Mouse (Mus musculus): ENCODE data around the gene Pex6. TPM values are rescaled to one million over a fixed set of nuclear protein-coding genes. Genes with fewer than 3 reads are reported as not detected.

The Pex6 gene
- 10.4 and 11.5 TPM in 2 replicates for polyA plus RNA-seq (2015; fragmentation: Nextera tagmentation; extraction: Ambion mirVana)

DNA sequence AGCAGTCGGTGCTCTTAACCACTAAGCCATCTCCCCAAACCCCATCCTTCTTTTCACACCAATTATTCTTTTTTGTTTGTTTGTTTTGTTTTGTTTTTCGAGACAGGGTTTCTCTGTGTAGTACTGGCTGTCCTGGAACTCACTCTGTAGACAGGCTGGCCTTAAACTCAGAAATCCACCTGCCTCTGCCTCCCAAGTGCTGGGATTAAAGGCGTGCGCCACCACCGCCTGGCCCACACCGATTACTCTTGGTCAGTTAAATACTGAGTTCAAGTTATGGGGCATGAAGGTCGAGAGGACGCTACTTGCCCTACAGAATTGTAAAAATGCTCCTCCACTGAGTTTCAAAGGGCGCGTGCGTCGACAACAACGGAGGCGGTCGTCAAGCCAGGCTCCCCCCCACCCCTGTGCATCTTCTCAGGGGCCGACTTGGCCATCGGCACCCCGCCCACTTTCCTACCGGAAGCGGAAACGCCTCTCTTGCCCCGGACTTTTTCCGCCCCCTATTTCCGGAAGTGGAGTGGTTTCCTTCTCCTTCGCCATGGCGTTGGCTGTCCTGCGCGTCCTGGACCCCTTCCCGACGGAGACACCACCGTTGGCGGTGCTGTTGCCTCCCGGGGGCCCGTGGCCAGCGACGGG lies at the start of gene Pex6:
Gene Pex6 (plus strand): TSS at position 505 of the 639 bp plus-strand sequence.
- peak within 1 kb of the TSS; percentile 94 for H3K9ac ChIP-seq (ENCODE audit: low read depth, low read length)
- H3K4me1 ChIP-seq (replicated peaks; ENCODE audit: control insufficient read depth, insufficient read depth, low read length): peaks cover 5% of the 10 kb centered on the region; the same call in 1 of the 2 replicates
- H3K27ac ChIP-seq (ENCODE audit: low read depth, low read length): peak within 1 kb of the TSS; percentile 65
- ATAC-seq: peak; percentile 85
- WGBS: 6% methylated on average over 36 of the region's 36 CpGs
- 0 out of 2 replicates have a peak, but pooled peaks cover 16% of the 10 kb centered on the region for H3K36me3 ChIP-seq (ENCODE audit: control insufficient read depth, insufficient read depth)
- peak within 1 kb of the TSS; percentile 79 for H3K4me3 ChIP-seq (ENCODE audit: low read depth, low read length)
- H3K9me3 ChIP-seq (ENCODE audit: control insufficient read depth): no peaks in the 10 kb centered on the region
- no peaks in the 10 kb centered on the region for H3K27me3 ChIP-seq (replicated peaks; ENCODE audit: control insufficient read depth, insufficient read depth, low read length)
- TF ChIP-seq CTCF (IDR thresholded peaks at IDR 0.05; ENCODE audit: low read depth): no peak
- peak within 1 kb of the TSS; percentile 95 for H3K4me2 ChIP-seq (replicated peaks; ENCODE audit: low read depth)

DNA sequence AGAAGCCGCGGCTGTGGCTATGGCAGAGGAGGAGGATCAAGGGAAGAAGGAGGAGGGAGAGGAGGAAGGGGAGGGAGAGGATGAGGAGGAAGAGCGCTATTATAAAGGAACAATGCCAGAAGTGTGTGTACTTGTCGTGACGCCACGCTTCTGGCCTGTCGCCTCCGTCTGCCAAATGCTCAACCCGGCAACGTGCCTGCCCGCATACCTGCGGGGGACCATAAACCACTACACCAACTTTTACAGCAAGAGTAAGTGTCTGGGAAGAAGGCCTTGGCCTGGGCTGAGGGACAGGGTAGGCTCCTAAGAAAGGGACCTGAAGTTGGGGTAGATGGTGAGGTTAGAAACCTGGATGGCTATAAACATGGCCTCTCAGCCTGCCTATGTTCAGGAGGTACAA lies 49.3 kb upstream of the Pex6 start:
- no peaks in the 10 kb centered on the region for H3K9me3 ChIP-seq (ENCODE audit: control insufficient read depth)
- H3K36me3 ChIP-seq (ENCODE audit: control insufficient read depth, insufficient read depth): peaks cover 86% of the 10 kb centered on the region
- 91% methylated on average over 12 of the region's 12 CpGs for WGBS
- no peak for ATAC-seq
- no peak overlapping the region for H3K4me3 ChIP-seq (ENCODE audit: low read depth, low read length)
- no peak overlapping the region for H3K4me2 ChIP-seq (replicated peaks; ENCODE audit: low read depth)
- TF ChIP-seq CTCF (IDR thresholded peaks at IDR 0.05; ENCODE audit: low read depth): no peak
- H3K4me1 ChIP-seq (replicated peaks; ENCODE audit: control insufficient read depth, insufficient read depth, low read length): no peaks in the 10 kb centered on the region
- no peak overlapping the region for H3K9ac ChIP-seq (ENCODE audit: low read depth, low read length)
- H3K27me3 ChIP-seq (replicated peaks; ENCODE audit: control insufficient read depth, insufficient read depth, low read length): no peaks in the 10 kb centered on the region
- H3K27ac ChIP-seq (ENCODE audit: low read depth, low read length): no peak overlapping the region

DNA sequence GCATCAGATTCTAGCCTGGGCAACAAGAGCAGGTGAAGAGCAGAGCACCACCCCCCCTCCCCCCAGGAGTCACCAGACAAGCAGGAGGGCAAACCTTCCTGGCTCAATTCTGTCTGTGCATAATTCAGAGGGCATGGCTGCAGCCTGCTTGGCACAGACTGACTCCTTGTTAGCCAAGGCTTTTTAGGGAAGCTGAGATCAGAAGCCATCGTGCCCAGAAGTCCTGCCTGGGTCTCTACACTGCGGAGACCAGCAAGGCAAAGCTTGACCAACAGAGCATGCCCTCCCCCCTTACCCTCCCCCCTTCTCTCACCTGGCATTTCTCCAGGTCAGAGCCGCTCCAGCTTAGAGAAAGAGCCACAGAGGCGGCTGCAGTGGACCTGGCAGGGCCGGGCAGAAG lies 48.5 kb upstream of the Pex6 start:
- peaks cover 83% of the 10 kb centered on the region for H3K36me3 ChIP-seq (ENCODE audit: control insufficient read depth, insufficient read depth)
- no peaks in the 10 kb centered on the region for H3K9me3 ChIP-seq (ENCODE audit: control insufficient read depth)
- no peak overlapping the region for H3K4me2 ChIP-seq (replicated peaks; ENCODE audit: low read depth)
- no peak for ATAC-seq
- H3K9ac ChIP-seq (ENCODE audit: low read depth, low read length): no peak overlapping the region
- no peaks in the 10 kb centered on the region for H3K4me1 ChIP-seq (replicated peaks; ENCODE audit: control insufficient read depth, insufficient read depth, low read length)
- TF ChIP-seq CTCF (IDR thresholded peaks at IDR 0.05; ENCODE audit: low read depth): no peak
- H3K27me3 ChIP-seq (replicated peaks; ENCODE audit: control insufficient read depth, insufficient read depth, low read length): no peaks in the 10 kb centered on the region
- H3K27ac ChIP-seq (ENCODE audit: low read depth, low read length): no peak overlapping the region
- 86% methylated on average over 5 of the region's 5 CpGs for WGBS
- H3K4me3 ChIP-seq (ENCODE audit: low read depth, low read length): no peak overlapping the region

DNA sequence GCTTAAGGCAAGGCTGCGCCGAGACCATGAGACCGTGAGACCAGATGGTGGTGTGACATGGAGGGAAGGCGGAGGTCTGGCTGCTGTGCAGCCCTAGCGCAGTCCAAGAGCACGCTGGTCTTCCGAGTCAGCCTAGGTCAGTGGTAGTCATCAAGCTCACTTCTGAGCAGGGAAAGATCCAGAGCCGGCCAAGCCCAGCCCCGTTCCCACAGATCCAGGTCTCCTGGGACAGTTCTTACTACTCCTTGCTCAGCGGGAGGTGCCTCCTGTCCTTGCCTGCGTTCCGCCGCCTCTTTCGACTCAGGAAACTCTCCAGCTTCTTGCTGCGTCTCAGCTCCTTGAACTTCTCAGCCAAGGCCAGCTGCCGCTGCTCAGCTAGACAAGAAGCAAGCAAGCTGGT lies 43.6 kb upstream of the Pex6 start:
- no peaks in the 10 kb centered on the region for H3K27me3 ChIP-seq (replicated peaks; ENCODE audit: control insufficient read depth, insufficient read depth, low read length)
- WGBS: 87% methylated on average over 16 of the region's 16 CpGs
- H3K4me1 ChIP-seq (replicated peaks; ENCODE audit: control insufficient read depth, insufficient read depth, low read length): no peaks in the 10 kb centered on the region
- no peak for ATAC-seq
- no peak overlapping the region for H3K4me2 ChIP-seq (replicated peaks; ENCODE audit: low read depth)
- no peaks in the 10 kb centered on the region for H3K9me3 ChIP-seq (ENCODE audit: control insufficient read depth)
- no peak for TF ChIP-seq CTCF (IDR thresholded peaks at IDR 0.05; ENCODE audit: low read depth)
- no peak overlapping the region for H3K27ac ChIP-seq (ENCODE audit: low read depth, low read length)
- H3K36me3 ChIP-seq (ENCODE audit: control insufficient read depth, insufficient read depth): peaks cover 52% of the 10 kb centered on the region
- H3K9ac ChIP-seq (ENCODE audit: low read depth, low read length): no peak overlapping the region
- H3K4me3 ChIP-seq (ENCODE audit: low read depth, low read length): no peak overlapping the region

DNA sequence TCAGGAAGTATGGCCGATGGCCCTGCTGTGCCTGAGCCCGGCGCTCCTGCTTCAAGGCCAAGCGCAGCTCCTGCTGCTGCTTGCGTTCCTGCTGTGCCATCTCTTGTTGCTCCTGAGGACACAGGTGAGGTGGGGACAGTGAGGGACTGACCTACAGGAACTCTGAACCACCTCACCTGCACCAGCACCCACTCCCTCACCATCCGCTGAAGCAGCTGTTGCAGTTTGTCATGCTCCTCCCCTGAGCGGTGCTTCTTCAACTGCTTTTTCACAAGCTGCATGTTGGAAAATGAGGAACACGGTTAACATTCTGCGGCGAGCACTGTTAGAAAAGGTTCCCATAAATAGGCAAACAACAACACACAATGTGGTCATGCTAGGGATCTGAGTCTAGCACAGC lies 41.4 kb upstream of the Pex6 start:
- Histone ChIP-seq H3K27me3 (replicated peaks; ENCODE audit: control insufficient read depth, insufficient read depth, low read length) (no peaks in the 10 kb centered on the region), H3K27ac (ENCODE audit: low read depth, low read length) (no peak overlapping the region), H3K9me3 (ENCODE audit: control insufficient read depth) (no peaks in the 10 kb centered on the region), H3K4me2 (replicated peaks; ENCODE audit: low read depth) (no peak overlapping the region), H3K9ac (ENCODE audit: low read depth, low read length) (no peak overlapping the region), H3K4me3 (ENCODE audit: low read depth, low read length) (no peak overlapping the region), H3K4me1 (replicated peaks; ENCODE audit: control insufficient read depth, insufficient read depth, low read length) (0 out of 2 replicates have a peak, but pooled peaks cover 3% of the 10 kb centered on the region), H3K36me3 (ENCODE audit: control insufficient read depth, insufficient read depth) (peaks cover 34% of the 10 kb centered on the region)
- WGBS: 96% methylated on average over 10 of the region's 10 CpGs
- TF ChIP-seq CTCF (IDR thresholded peaks at IDR 0.05; ENCODE audit: low read depth): no peak
- ATAC-seq: no peak

DNA sequence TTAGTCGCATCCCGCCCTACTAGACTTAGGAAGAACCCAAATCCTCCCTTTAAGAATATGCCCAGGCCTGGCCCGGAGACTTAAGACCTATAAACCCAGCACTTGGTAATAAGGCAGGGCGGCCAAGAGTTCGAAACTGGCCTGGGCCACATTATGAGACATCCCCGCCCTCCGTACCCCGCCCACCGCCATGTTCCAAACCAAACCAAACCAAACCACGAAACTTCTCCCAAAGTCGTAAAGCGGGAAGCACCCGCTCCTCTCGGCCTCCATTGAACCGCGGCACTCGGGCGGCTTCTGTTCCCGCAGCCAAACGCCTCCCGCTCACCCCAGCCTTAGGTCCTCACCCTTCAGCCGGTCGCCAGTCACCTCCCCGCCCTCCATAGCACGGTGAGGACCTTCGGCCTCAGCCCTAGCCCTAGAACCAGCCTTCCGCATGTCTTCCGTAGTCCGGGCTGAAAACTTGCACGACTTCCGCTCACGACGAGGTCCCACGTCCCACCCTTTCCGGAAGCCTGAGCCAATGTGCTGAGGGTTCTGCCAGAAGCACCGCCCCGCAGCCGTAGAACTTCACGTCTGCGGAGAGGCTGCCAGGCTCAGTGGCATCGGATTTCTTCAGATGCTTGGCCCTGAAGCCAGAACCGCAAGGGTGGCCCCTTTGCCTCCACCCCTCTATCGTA lies 37.3 kb upstream of the Pex6 start, which contains the start of gene Rrp36:
Gene Rrp36 (minus strand): TSS at position 503 of the 680 bp plus-strand sequence.
- WGBS: under 1% methylated on average over 43 of the region's 43 CpGs

More for the DNA sequence above, 37.3 kb upstream of the Pex6 start, which contains the start of gene Rrp36:
- Histone ChIP-seq H3K9me3 (ENCODE audit: control insufficient read depth) (no peaks in the 10 kb centered on the region), H3K4me3 (ENCODE audit: low read depth, low read length) (peak within 1 kb of the TSS; percentile 52), H3K36me3 (ENCODE audit: control insufficient read depth, insufficient read depth) (peaks cover 41% of the 10 kb centered on the region), H3K27me3 (replicated peaks; ENCODE audit: control insufficient read depth, insufficient read depth, low read length) (no peaks in the 10 kb centered on the region), H3K9ac (ENCODE audit: low read depth, low read length) (peak within 1 kb of the TSS; percentile 52), H3K4me1 (replicated peaks; ENCODE audit: control insufficient read depth, insufficient read depth, low read length) (0 out of 2 replicates have a peak, but pooled peaks cover 3% of the 10 kb centered on the region), H3K4me2 (replicated peaks; ENCODE audit: low read depth) (peak within 1 kb of the TSS; percentile 67), H3K27ac (ENCODE audit: low read depth, low read length) (peak within 1 kb of the TSS; percentile 79)
- peak; percentile 91 for ATAC-seq
- no peak for TF ChIP-seq CTCF (IDR thresholded peaks at IDR 0.05; ENCODE audit: low read depth)

All from intestine, postnatal 0 days (tissue).